Mouse (Mus musculus): ENCODE measurements around the gene Gm4353. TPM values are rescaled to one million over a fixed set of nuclear protein-coding genes. Genes with fewer than 3 reads are reported as not detected.
"Not testable (repeated sequence)": the region's sequence is repeated elsewhere in the genome, so short reads cannot be mapped to it uniquely, and the experiment has no call there.

The Gm4353 gene
- total RNA-seq (2014; rRNA removed) (0.13 and 0.28 TPM in 2 replicates), polyA plus RNA-seq (2012; rRNA removed) (0.39 and 0.52 TPM in 2 replicates)

DNA sequence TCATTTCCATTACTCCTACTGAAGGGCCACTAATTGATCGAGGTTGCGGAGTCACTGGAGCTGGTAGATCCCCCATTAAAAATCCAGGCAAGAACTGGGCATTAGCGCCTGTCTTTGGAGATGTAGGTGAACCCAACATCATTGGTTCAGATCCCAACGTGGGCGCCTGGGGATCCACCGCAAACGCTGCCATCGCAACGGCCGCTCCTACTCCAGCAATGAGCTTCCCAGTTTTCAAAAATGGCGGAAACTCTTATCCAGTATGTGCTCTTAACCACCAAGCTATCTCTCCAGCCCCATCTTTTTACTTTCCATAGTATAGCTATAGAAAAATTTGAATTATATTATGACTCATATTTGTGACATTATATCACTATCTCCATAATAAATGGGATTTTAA, at the start of gene Gm4353:
Gene Gm4353 (minus strand): TSS at position 270 of the 400 bp plus-strand sequence.
- 93% methylated on average over 11 of the region's 11 CpGs for WGBS
- not testable (repeated sequence) for H3K79me2 ChIP-seq (ENCODE audit: control insufficient read depth, insufficient read depth, low read length); H3K9ac ChIP-seq (ENCODE audit: low read depth, low read length); H3K4me3 ChIP-seq (ENCODE audit: insufficient read depth, low read depth, low read length); H3K27me3 ChIP-seq (ENCODE audit: control insufficient read depth, insufficient read depth, low read length); DNase-seq (ENCODE audit: extremely low read depth, low read depth, low spot score); H3K36me3 ChIP-seq (ENCODE audit: control insufficient read depth, insufficient read depth, low read length); H3K27ac ChIP-seq (replicated peaks; ENCODE audit: insufficient read depth, low read depth, low read length); H3K4me1 ChIP-seq (ENCODE audit: control insufficient read depth, insufficient read depth, low read length)

DNA sequence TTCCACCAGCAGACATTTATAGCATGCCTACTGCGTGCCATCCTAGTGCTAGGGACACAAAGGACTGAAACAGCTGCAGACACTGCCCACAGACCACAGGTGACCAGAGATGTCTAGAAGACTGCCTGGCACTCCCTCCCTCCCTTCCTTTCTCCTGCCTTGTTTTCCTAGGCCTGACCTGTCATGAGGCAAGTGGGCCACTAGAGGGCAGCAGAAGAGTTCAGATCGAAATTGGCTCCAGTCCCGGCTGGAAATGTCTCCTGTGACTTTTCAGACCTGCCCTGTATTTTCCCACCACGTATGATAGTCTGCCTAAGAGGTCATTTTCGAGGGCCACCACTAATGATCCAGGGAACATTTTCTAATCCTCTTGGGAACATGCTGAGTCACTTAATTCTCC, 47.6 kb upstream of the Gm4353 start:
- H3K79me2 ChIP-seq (ENCODE audit: control insufficient read depth, insufficient read depth, low read length) = no peaks in the 10 kb centered on the region
- H3K4me1 ChIP-seq (ENCODE audit: control insufficient read depth, insufficient read depth, low read length) = no peaks in the 10 kb centered on the region
- H3K36me3 ChIP-seq (ENCODE audit: control insufficient read depth, insufficient read depth, low read length) = no peaks in the 10 kb centered on the region
- H3K4me3 ChIP-seq (ENCODE audit: insufficient read depth, low read depth, low read length) = no peak overlapping the region
- WGBS = 6% methylated on average over 5 of the region's 5 CpGs
- TF ChIP-seq POLR2A (IDR thresholded peaks at IDR 0.05; ENCODE audit: extremely low read depth, insufficient read depth, low read length) (no peak), CTCF (IDR thresholded peaks at IDR 0.05; ENCODE audit: low read depth, low read length) (peak; percentile 90)
- H3K27ac ChIP-seq (replicated peaks; ENCODE audit: insufficient read depth, low read depth, low read length) = no peak overlapping the region
- H3K27me3 ChIP-seq (ENCODE audit: control insufficient read depth, insufficient read depth, low read length) = no peaks in the 10 kb centered on the region
- peak; percentile 48 for DNase-seq (ENCODE audit: extremely low read depth, low read depth, low spot score)
- H3K9ac ChIP-seq (ENCODE audit: low read depth, low read length) = no peak overlapping the region

GRCm38 (mm10) chr7:116131390-116131789, 47.0 kb upstream of the Gm4353 start:
- WGBS = 70% methylated on average over 4 of the region's 4 CpGs
- no peak overlapping the region for H3K4me3 ChIP-seq (ENCODE audit: insufficient read depth, low read depth, low read length)
- no peak overlapping the region for H3K27ac ChIP-seq (replicated peaks; ENCODE audit: insufficient read depth, low read depth, low read length)
- H3K4me1 ChIP-seq (ENCODE audit: control insufficient read depth, insufficient read depth, low read length) = no peaks in the 10 kb centered on the region
- TF ChIP-seq CTCF (IDR thresholded peaks at IDR 0.05; ENCODE audit: low read depth, low read length) = no peak
- TF ChIP-seq POLR2A (IDR thresholded peaks at IDR 0.05; ENCODE audit: extremely low read depth, insufficient read depth, low read length) = no peak
- no peaks in the 10 kb centered on the region for H3K79me2 ChIP-seq (ENCODE audit: control insufficient read depth, insufficient read depth, low read length)
- no peaks in the 10 kb centered on the region for H3K27me3 ChIP-seq (ENCODE audit: control insufficient read depth, insufficient read depth, low read length)
- no peaks in the 10 kb centered on the region for H3K36me3 ChIP-seq (ENCODE audit: control insufficient read depth, insufficient read depth, low read length)
- no peak overlapping the region for H3K9ac ChIP-seq (ENCODE audit: low read depth, low read length)
- DNase-seq (ENCODE audit: extremely low read depth, low read depth, low spot score) = no peak

- TF ChIP-seq POLR2A (IDR thresholded peaks at IDR 0.05; ENCODE audit: extremely low read depth, insufficient read depth, low read length) (no peak), CTCF (IDR thresholded peaks at IDR 0.05; ENCODE audit: low read depth, low read length) (no peak)
- WGBS = 92% methylated on average over 10 of the region's 10 CpGs
- Histone ChIP-seq H3K9ac (ENCODE audit: low read depth, low read length) (no peak overlapping the region), H3K27ac (replicated peaks; ENCODE audit: insufficient read depth, low read depth, low read length) (no peak overlapping the region), H3K4me1 (ENCODE audit: control insufficient read depth, insufficient read depth, low read length) (no peaks in the 10 kb centered on the region), H3K36me3 (ENCODE audit: control insufficient read depth, insufficient read depth, low read length) (no peaks in the 10 kb centered on the region), H3K79me2 (ENCODE audit: control insufficient read depth, insufficient read depth, low read length) (no peaks in the 10 kb centered on the region), H3K4me3 (ENCODE audit: insufficient read depth, low read depth, low read length) (no peak overlapping the region), H3K27me3 (ENCODE audit: control insufficient read depth, insufficient read depth, low read length) (no peaks in the 10 kb centered on the region)
- DNase-seq (ENCODE audit: extremely low read depth, low read depth, low spot score) = no peak
These were observed 44.9 kb upstream of the Gm4353 start for GRCm38 (mm10) chr7:116129374-116129773.

DNA sequence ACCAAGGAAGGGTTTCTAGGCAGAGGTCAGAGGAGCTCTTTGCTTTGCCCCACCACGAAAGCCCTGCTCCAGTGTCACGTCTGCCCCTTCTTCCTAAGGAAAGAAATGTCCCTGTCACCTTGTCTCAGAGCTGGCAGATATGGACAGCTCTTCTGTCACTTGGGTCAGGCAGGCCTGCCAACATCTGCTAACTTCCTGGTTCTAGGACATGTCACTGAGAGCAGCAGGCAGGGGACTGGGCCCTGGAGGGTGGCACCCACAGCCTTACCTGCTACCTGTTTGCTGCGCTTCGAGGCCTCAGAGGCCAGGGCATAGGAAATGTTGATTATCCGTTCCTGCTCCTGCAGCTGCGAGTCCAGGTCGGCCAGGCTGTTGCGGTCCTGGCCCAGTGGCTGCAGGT, 43.9 kb upstream of the Gm4353 start:
- Histone ChIP-seq H3K27ac (replicated peaks; ENCODE audit: insufficient read depth, low read depth, low read length) (no peak overlapping the region), H3K9ac (ENCODE audit: low read depth, low read length) (no peak overlapping the region), H3K79me2 (ENCODE audit: control insufficient read depth, insufficient read depth, low read length) (no peaks in the 10 kb centered on the region), H3K36me3 (ENCODE audit: control insufficient read depth, insufficient read depth, low read length) (no peaks in the 10 kb centered on the region), H3K4me3 (ENCODE audit: insufficient read depth, low read depth, low read length) (no peak overlapping the region), H3K4me1 (ENCODE audit: control insufficient read depth, insufficient read depth, low read length) (no peaks in the 10 kb centered on the region), H3K27me3 (ENCODE audit: control insufficient read depth, insufficient read depth, low read length) (no peaks in the 10 kb centered on the region)
- TF ChIP-seq CTCF (IDR thresholded peaks at IDR 0.05; ENCODE audit: low read depth, low read length) = no peak
- TF ChIP-seq POLR2A (IDR thresholded peaks at IDR 0.05; ENCODE audit: extremely low read depth, insufficient read depth, low read length) = no peak
- WGBS = 96% methylated on average over 8 of the region's 8 CpGs
- DNase-seq (ENCODE audit: extremely low read depth, low read depth, low spot score) = no peak

GRCm38 (mm10) chr7:116127052-116127451, 42.6 kb upstream of the Gm4353 start:
- H3K36me3 ChIP-seq (ENCODE audit: control insufficient read depth, insufficient read depth, low read length) = no peaks in the 10 kb centered on the region

More at GRCm38 (mm10) chr7:116127052-116127451, 42.6 kb upstream of the Gm4353 start:
- Histone ChIP-seq H3K27me3 (ENCODE audit: control insufficient read depth, insufficient read depth, low read length) (no peaks in the 10 kb centered on the region), H3K4me1 (ENCODE audit: control insufficient read depth, insufficient read depth, low read length) (no peaks in the 10 kb centered on the region), H3K79me2 (ENCODE audit: control insufficient read depth, insufficient read depth, low read length) (no peaks in the 10 kb centered on the region), H3K4me3 (ENCODE audit: insufficient read depth, low read depth, low read length) (no peak overlapping the region), H3K27ac (replicated peaks; ENCODE audit: insufficient read depth, low read depth, low read length) (no peak overlapping the region), H3K9ac (ENCODE audit: low read depth, low read length) (no peak overlapping the region)
- WGBS = 78% methylated on average over 2 of the region's 2 CpGs
- no peak for TF ChIP-seq CTCF (IDR thresholded peaks at IDR 0.05; ENCODE audit: low read depth, low read length)
- no peak for TF ChIP-seq POLR2A (IDR thresholded peaks at IDR 0.05; ENCODE audit: extremely low read depth, insufficient read depth, low read length)
- DNase-seq (ENCODE audit: extremely low read depth, low read depth, low spot score) = no peak
